Mouse (Mus musculus): ENCODE results near the gene Moap1. TPM values are rescaled to one million over a fixed set of nuclear protein-coding genes. Genes with fewer than 3 reads are reported as not detected.
A peak's percentile ranks its signal among the peaks of the same experiment; 100 is the strongest.

Moap1 gene
- polyA plus RNA-seq (2012; rRNA removed), result 1.1 and 1.4 TPM in 2 replicates

GRCm38 (mm10) chr12:102743589-102744574 is at the start of gene Moap1, which contains the start of gene Tmem251:
TSS of gene Moap1 (minus strand) at chr12:102743661.
TSS of gene Tmem251 (plus strand) at chr12:102743762.
- no peak for DNase-seq (ENCODE audit: low read depth)

GRCm38 (mm10) chr12:102787927-102788326 is 44.5 kb upstream of the Moap1 start:
- DNase-seq (ENCODE audit: low read depth), result no peak

- DNase-seq (ENCODE audit: low read depth), result no peak
These were observed 42.1 kb upstream of the Moap1 start for GRCm38 (mm10) chr12:102785593-102785985.

- DNase-seq (ENCODE audit: low read depth), result no peak
These were observed 41.6 kb upstream of the Moap1 start for GRCm38 (mm10) chr12:102784899-102785592.

GRCm38 (mm10) chr12:102782841-102783240 is 39.4 kb upstream of the Moap1 start:
- no peak for DNase-seq (ENCODE audit: low read depth)

- DNase-seq (ENCODE audit: low read depth), result no peak
These were observed 36.0 kb upstream of the Moap1 start for GRCm38 (mm10) chr12:102779452-102779851.

GRCm38 (mm10) chr12:102778151-102778550 is 34.7 kb upstream of the Moap1 start:
- no peak for DNase-seq (ENCODE audit: low read depth)

- no peak for DNase-seq (ENCODE audit: low read depth)
These were observed 32.6 kb upstream of the Moap1 start for GRCm38 (mm10) chr12:102776035-102776434.

GRCm38 (mm10) chr12:102772676-102773075 is 29.2 kb upstream of the Moap1 start:
- DNase-seq (ENCODE audit: low read depth), result no peak

- DNase-seq (ENCODE audit: low read depth), result no peak
These were observed 28.1 kb upstream of the Moap1 start for GRCm38 (mm10) chr12:102771601-102772000.

GRCm38 (mm10) chr12:102769000-102769399 is 25.5 kb upstream of the Moap1 start:
- DNase-seq (ENCODE audit: low read depth), result no peak

- DNase-seq (ENCODE audit: low read depth), result no peak
These were observed 20.2 kb upstream of the Moap1 start for GRCm38 (mm10) chr12:102763696-102764095.

- DNase-seq (ENCODE audit: low read depth), result no peak
These were observed 18.2 kb upstream of the Moap1 start for GRCm38 (mm10) chr12:102761668-102762067.

- no peak for DNase-seq (ENCODE audit: low read depth)
These were observed 15.5 kb upstream of the Moap1 start for GRCm38 (mm10) chr12:102758936-102759335.

- DNase-seq (ENCODE audit: low read depth), result no peak
These were observed 14.9 kb upstream of the Moap1 start, which contains the start of gene Gm20604 for GRCm38 (mm10) chr12:102758403-102758756. TSS of gene Gm20604 (minus strand) at chr12:102758672.

- peak; percentile 65 for DNase-seq (ENCODE audit: low read depth)
These were observed 14.4 kb upstream of the Moap1 start, which contains the start of the genes Gm28051, Gon7 and Ubr7 for GRCm38 (mm10) chr12:102757689-102758402. TSS of gene Gm28051 (minus strand) at chr12:102757765. TSS of gene Gon7 (minus strand) at chr12:102757803. TSS of gene Ubr7 (plus strand) at chr12:102757967.

GRCm38 (mm10) chr12:102757055-102757688 is 13.7 kb upstream of the Moap1 start:
- no peak for DNase-seq (ENCODE audit: low read depth)

GRCm38 (mm10) chr12:102756304-102756703 is 12.8 kb upstream of the Moap1 start:
- no peak for DNase-seq (ENCODE audit: low read depth)

- DNase-seq (ENCODE audit: low read depth), result no peak
These were observed 4.8 kb upstream of the Moap1 start for GRCm38 (mm10) chr12:102748256-102748655.

GRCm38 (mm10) chr12:102744839-102745238 is 1.4 kb upstream of the Moap1 start:
- no peak for DNase-seq (ENCODE audit: low read depth)

GRCm38 (mm10) chr12:102743036-102743588 is 349 bp downstream of the Moap1 start:
- no peak for DNase-seq (ENCODE audit: low read depth)

Data from gonadal fat pad, adult 2 months (tissue).